In the genomic region with DNA sequence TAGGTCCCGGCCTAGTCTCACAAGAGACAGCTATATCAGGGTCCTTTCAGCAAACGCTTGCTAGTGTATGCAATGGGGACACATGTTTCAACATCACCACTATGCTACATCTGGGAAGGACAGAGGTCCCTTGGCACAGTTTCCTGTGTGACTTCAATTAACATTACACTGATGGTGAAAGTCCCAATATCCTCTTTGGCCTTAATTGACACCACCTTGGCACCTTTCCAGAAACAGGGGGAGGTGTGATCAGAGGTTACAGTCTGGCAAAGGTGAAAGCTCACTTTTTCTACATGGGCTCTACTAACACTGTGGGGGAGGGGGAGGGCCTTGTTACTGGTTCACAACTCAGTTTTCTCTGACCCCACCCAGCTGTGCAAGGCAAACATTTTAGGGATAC, we compare ENCODE assay signal across 27 mouse cellular contexts.
DNase-seq lines count a peak whose midpoint lies in the region; ATAC-seq and TF ChIP-seq lines count a peak whose summit lies in the region.
"Had no signal": no experiment of that assay in that cellular context is flagged by ENCODE, and none has a peak within 500 bp of the region (broad histone marks: within the 10 kb centered on the region; RNA-seq: fewer than 3 reads in every experiment).

No protein-coding gene starts in this region.

- no peak for ATAC-seq in liver, embryonic 11.5 days (replicated peaks; ENCODE audit: low FRiP score)
- peak; percentile 86 for ATAC-seq in liver, embryonic 16.5 days (ENCODE audit: low read depth)
- no peak for ATAC-seq in hindbrain, postnatal 0 days
- ATAC-seq in hindbrain, embryonic 16.5 days, result no peak
- ATAC-seq: forebrain, embryonic 13.5 days; intestine, embryonic 15.5 days; midbrain, embryonic 16.5 days; Patski had no signal

- no peak overlapping the region for H3K4me3 ChIP-seq in liver, embryonic 11.5 days (ENCODE audit: low read depth, low read length)
- no peak overlapping the region for H3K4me3 ChIP-seq in liver, embryonic 16.5 days (ENCODE audit: low read depth, low read length)
- H3K4me3 ChIP-seq in hindbrain, postnatal 0 days (ENCODE audit: low read length), result no peak overlapping the region
- no peak overlapping the region for H3K4me3 ChIP-seq in hindbrain, embryonic 16.5 days (ENCODE audit: low read length)
- H3K4me3 ChIP-seq: forebrain, embryonic 13.5 days; heart, embryonic 15.5 days; intestine, embryonic 15.5 days; lung, embryonic 15.5 days; midbrain, embryonic 10.5 days; myocyte; neural tube, embryonic 13.5 days had no signal

- no peak for TF ChIP-seq CTCF in hindbrain, postnatal 0 days (IDR thresholded peaks at IDR 0.05; ENCODE audit: low read depth)

- H3K4me2 ChIP-seq in liver, embryonic 11.5 days, result no peak overlapping the region
- H3K4me2 ChIP-seq in liver, embryonic 16.5 days (ENCODE audit: low read depth, low read length), result no peak overlapping the region
- H3K4me2 ChIP-seq in hindbrain, postnatal 0 days (ENCODE audit: low read depth, low read length), result no peak overlapping the region
- no peak overlapping the region for H3K4me2 ChIP-seq in hindbrain, embryonic 16.5 days (ENCODE audit: low read length)
- H3K4me2 ChIP-seq: forebrain, embryonic 13.5 days; heart, embryonic 15.5 days; hindbrain, embryonic 14.5 days; intestine, embryonic 15.5 days; lung, embryonic 15.5 days; neural tube, embryonic 13.5 days had no signal

- H3K27ac ChIP-seq in liver, embryonic 11.5 days (ENCODE audit: low read depth, low read length), result no peak overlapping the region
- H3K27ac ChIP-seq in liver, embryonic 16.5 days (ENCODE audit: low read length), result no peak overlapping the region
- H3K27ac ChIP-seq in hindbrain, postnatal 0 days, result no peak overlapping the region
- no peak overlapping the region for H3K27ac ChIP-seq in hindbrain, embryonic 16.5 days (ENCODE audit: low read depth, low read length)
- H3K27ac ChIP-seq: forebrain, embryonic 13.5 days; heart, embryonic 15.5 days; hindbrain, embryonic 14.5 days; intestine, embryonic 15.5 days; lung, embryonic 15.5 days; midbrain, embryonic 10.5 days; neural tube, embryonic 13.5 days had no signal

- 75% methylated on average over 2 of the region's 2 CpGs for WGBS in liver, embryonic 11.5 days
- 43% methylated on average over 2 of the region's 2 CpGs for WGBS in liver, embryonic 16.5 days (ENCODE audit: insufficient replicate concordance)
- WGBS in hindbrain, postnatal 0 days, result 81% methylated on average over 2 of the region's 2 CpGs
- WGBS in hindbrain, embryonic 16.5 days, result 79% methylated on average over 2 of the region's 2 CpGs

- peaks cover 17% of the 10 kb centered on the region for H3K27me3 ChIP-seq in liver, embryonic 11.5 days (replicated peaks; ENCODE audit: control insufficient read depth, insufficient read depth, low read length)
- peaks cover 5% of the 10 kb centered on the region; the same call in 1 of the 2 replicates for H3K27me3 ChIP-seq in liver, embryonic 16.5 days (ENCODE audit: control insufficient read depth, insufficient read depth, low read depth, low read length)
- 0 out of 2 replicates have a peak, but pooled peaks cover 10% of the 10 kb centered on the region for H3K27me3 ChIP-seq in hindbrain, postnatal 0 days (ENCODE audit: insufficient read depth, low read length)
- peaks cover 16% of the 10 kb centered on the region for H3K27me3 ChIP-seq in hindbrain, embryonic 16.5 days (replicated peaks; ENCODE audit: control insufficient read depth, insufficient read depth, low read length)
- H3K27me3 ChIP-seq: CH12.LX had no signal

- H3K4me1 ChIP-seq in liver, embryonic 11.5 days (replicated peaks; ENCODE audit: control insufficient read depth, insufficient read depth, low read length), result no peaks in the 10 kb centered on the region
- H3K4me1 ChIP-seq in liver, embryonic 16.5 days (ENCODE audit: control insufficient read depth, low read depth, low read length), result no peaks in the 10 kb centered on the region
- no peaks in the 10 kb centered on the region for H3K4me1 ChIP-seq in hindbrain, postnatal 0 days (ENCODE audit: insufficient read depth, low read length)
- no peaks in the 10 kb centered on the region for H3K4me1 ChIP-seq in hindbrain, embryonic 16.5 days (ENCODE audit: control insufficient read depth, insufficient read depth, low read depth, low read length)
- H3K4me1 ChIP-seq: forebrain, embryonic 13.5 days; heart, embryonic 15.5 days; intestine, embryonic 15.5 days; lung, embryonic 15.5 days; neural tube, embryonic 13.5 days had no signal

- peak; percentile 30 for DNase-seq in liver
- DNase-seq in liver, embryonic 11.5 days (ENCODE audit: low spot score), result no peak
- peak; percentile 79 to 84 for DNase-seq in kidney, adult 8-10 months
- peak; percentile 78 to 80 for DNase-seq in kidney, postnatal 25 days
- no peak for DNase-seq in hindbrain, postnatal 0 days (ENCODE audit: low spot score)
- DNase-seq: adrenal gland, adult 2 months; B cell, adult 2 months; cerebellum, adult 8-10 months; cerebellum, postnatal 36 days; gastrocnemius, postnatal 36 days; heart, postnatal 36 days; right cerebral cortex, postnatal 4 days; thymus, postnatal 25 days had no signal

- no peaks in the 10 kb centered on the region for H3K36me3 ChIP-seq in liver, embryonic 11.5 days (ENCODE audit: control insufficient read depth, insufficient read depth, low read length)
- H3K36me3 ChIP-seq in liver, embryonic 16.5 days (ENCODE audit: control insufficient read depth, insufficient read depth), result no peaks in the 10 kb centered on the region
- H3K36me3 ChIP-seq in hindbrain, postnatal 0 days (ENCODE audit: insufficient read depth, low read length), result no peaks in the 10 kb centered on the region
- H3K36me3 ChIP-seq in hindbrain, embryonic 16.5 days (ENCODE audit: control insufficient read depth, insufficient read depth, low read length), result no peaks in the 10 kb centered on the region
- H3K36me3 ChIP-seq: G1E; heart, embryonic 15.5 days; intestine, embryonic 15.5 days; lung, embryonic 15.5 days; midbrain, embryonic 10.5 days; neural tube, embryonic 13.5 days had no signal

- no peaks in the 10 kb centered on the region for H3K9me3 ChIP-seq in liver, embryonic 11.5 days (ENCODE audit: control insufficient read depth, low read length)
- no peaks in the 10 kb centered on the region for H3K9me3 ChIP-seq in liver, embryonic 16.5 days (replicated peaks; ENCODE audit: control insufficient read depth, low read length)
- no peaks in the 10 kb centered on the region for H3K9me3 ChIP-seq in hindbrain, postnatal 0 days (ENCODE audit: low read length)
- no peaks in the 10 kb centered on the region for H3K9me3 ChIP-seq in hindbrain, embryonic 16.5 days (ENCODE audit: control insufficient read depth, low read length)
- H3K9me3 ChIP-seq: forebrain, embryonic 13.5 days; G1E; heart, embryonic 15.5 days; intestine, embryonic 15.5 days; lung, embryonic 15.5 days; midbrain, embryonic 10.5 days; neural tube, embryonic 13.5 days had no signal

- H3K9ac ChIP-seq in liver, embryonic 11.5 days (ENCODE audit: low read depth, low read length), result no peak overlapping the region
- no peak overlapping the region for H3K9ac ChIP-seq in liver, embryonic 16.5 days (ENCODE audit: low read depth, low read length)
- no peak overlapping the region for H3K9ac ChIP-seq in hindbrain, postnatal 0 days (replicated peaks; ENCODE audit: low read length)
- no peak overlapping the region for H3K9ac ChIP-seq in hindbrain, embryonic 16.5 days (ENCODE audit: low read depth, low read length)
- H3K9ac ChIP-seq: forebrain, embryonic 13.5 days; heart, embryonic 15.5 days; hindbrain, embryonic 14.5 days; intestine, embryonic 15.5 days; lung, embryonic 15.5 days; neural tube, embryonic 13.5 days had no signal

Comparison
In these comparisons a context has a peak if more than half of its experiments do, and no peak if none do; other contexts are left out.
1. DNase-seq: peak in liver (single experiment), kidney, adult 8-10 months (2 of 2) and kidney, postnatal 25 days (2 of 2); none in liver, embryonic 11.5 days (single experiment) and hindbrain, postnatal 0 days (single experiment).